Mouse (Mus musculus): Measurements from ENCODE around the gene Abcf3. TPM values are rescaled to one million over a fixed set of nuclear protein-coding genes. Genes with fewer than 3 reads are reported as not detected.

The Abcf3 gene
- polyA plus RNA-seq, 1 experiment, result 52.0 TPM

Other genes starting within 250 kb of the Abcf3 start
- 35.3 and 42.1 TPM in 2 replicates for gene Parl, start 246.2 kb upstream of the Abcf3 start, polyA plus RNA-seq (2012; rRNA removed)
- 1.1 and 1.6 TPM in 2 replicates for gene Cyp2ab1, start 223.2 kb upstream of the Abcf3 start, polyA plus RNA-seq (2012; rRNA removed)
- gene Abcc5, start 122.2 kb upstream of the Abcf3 start, polyA plus RNA-seq (2012; rRNA removed), result 79.5 and 90.2 TPM in 2 replicates
- gene Eif2b5, start 49.8 kb upstream of the Abcf3 start, polyA plus RNA-seq (2012; rRNA removed), result 32.6 and 36.2 TPM in 2 replicates
- gene Dvl3, start 31.6 kb upstream of the Abcf3 start, polyA plus RNA-seq (2012; rRNA removed), result 23.2 and 39.0 TPM in 2 replicates
- 328 and 405 TPM in 2 replicates for gene Ap2m1, start 13.1 kb upstream of the Abcf3 start, polyA plus RNA-seq (2012; rRNA removed)
- gene Vwa5b2, start 40.9 kb downstream of the Abcf3 start, polyA plus RNA-seq (2012; rRNA removed), result 0.36 and 0.88 TPM in 2 replicates
- gene Eef1akmt4, start 63.0 kb downstream of the Abcf3 start, polyA plus RNA-seq (2012; rRNA removed), result 9.4 and 16.3 TPM in 2 replicates
- 0.05 TPM in 1 of 2 replicates, not detected in the other for gene Gm49333, start 63.0 kb downstream of the Abcf3 start, polyA plus RNA-seq (2012; rRNA removed)
- gene Alg3, start 63.2 kb downstream of the Abcf3 start, polyA plus RNA-seq (2012; rRNA removed), result 19.7 and 22.4 TPM in 2 replicates
- 2.9 and 3.6 TPM in 2 replicates for gene Camk2n2, start 72.7 kb downstream of the Abcf3 start, polyA plus RNA-seq (2012; rRNA removed)
- 0.18 and 0.32 TPM in 2 replicates for gene Ece2, start 81.3 kb downstream of the Abcf3 start, polyA plus RNA-seq (2012; rRNA removed)
- gene Psmd2, start 103.1 kb downstream of the Abcf3 start, polyA plus RNA-seq (2012; rRNA removed), result 110 and 118 TPM in 2 replicates
- 338 and 402 TPM in 2 replicates for gene Eif4g1, start 119.7 kb downstream of the Abcf3 start, polyA plus RNA-seq (2012; rRNA removed)
- gene Fam131a, start 144.7 kb downstream of the Abcf3 start, polyA plus RNA-seq (2012; rRNA removed), result 11.8 and 12.7 TPM in 2 replicates
- 19.2 and 21.3 TPM in 2 replicates for gene Polr2h, start 169.1 kb downstream of the Abcf3 start, polyA plus RNA-seq (2012; rRNA removed)
- gene Clcn2, start 169.2 kb downstream of the Abcf3 start, polyA plus RNA-seq (2012; rRNA removed), result 17.3 and 19.3 TPM in 2 replicates
- 19.8 and 20.2 TPM in 2 replicates for gene Chrd, start 184.6 kb downstream of the Abcf3 start, polyA plus RNA-seq (2012; rRNA removed)
- 4.1 and 4.2 TPM in 2 replicates for gene Thpo, start 185.9 kb downstream of the Abcf3 start, polyA plus RNA-seq (2012; rRNA removed)